Mouse (Mus musculus) forebrain, embryonic 15.5 days (tissue): ENCODE measurements around the gene Ibtk. TPM values are rescaled to one million over a fixed set of nuclear protein-coding genes. Genes with fewer than 3 reads are reported as not detected.

Experiments used
- ATAC-seq: fragments of 200-750 bp; cut with Nextera tagmentation; replicated peaks from 2 replicates; pipeline ENCODE4 v1.8.0; 2017; ENCODE audit warnings: mild to moderate bottlenecking, moderate TSS enrichment, moderate library complexity
- H3K27ac ChIP-seq: fragments of 300-500 bp; sonication (generic); replicated peaks from 2 replicates; pipeline ENCODE4 v1.5.1; 2015; ENCODE audit warnings: mild to moderate bottlenecking, inconsistent platforms
- H3K27me3 ChIP-seq: fragments of 300-500 bp; sonication (generic); 2 replicates; pipeline ENCODE4 v1.6.1; 2015; ENCODE audit warnings: inconsistent platforms
- H3K36me3 ChIP-seq: fragments of 300-500 bp; sonication (generic); 2 replicates; pipeline ENCODE4 v1.6.1; 2015; ENCODE audit warnings: mild to moderate bottlenecking, inconsistent platforms
- H3K4me1 ChIP-seq: fragments of 300-500 bp; sonication (generic); 2 replicates; pipeline ENCODE4 v1.6.1; 2015; ENCODE audit warnings: inconsistent platforms
- H3K4me2 ChIP-seq: fragments of 300-500 bp; sonication (generic); replicated peaks from 2 replicates; pipeline ENCODE4 v1.6.1; 2015; ENCODE audit warnings: mild to moderate bottlenecking, inconsistent platforms
- H3K4me3 ChIP-seq: fragments of 300-500 bp; sonication (generic); 2 replicates; pipeline ENCODE4 v1.5.1; 2015; ENCODE audit warnings: mild to moderate bottlenecking, inconsistent platforms
- H3K9ac ChIP-seq: fragments of 300-500 bp; sonication (generic); replicated peaks from 2 replicates; pipeline ENCODE4 v1.6.1; 2015; ENCODE audit warnings: mild to moderate bottlenecking, inconsistent platforms
- H3K9me3 ChIP-seq: fragments of 300-500 bp; sonication (generic); 2 replicates; pipeline ENCODE4 v1.6.1; 2016; ENCODE audit warnings: inconsistent platforms
- WGBS: fragments of 180-500 bp; shearing (Covaris S2); methylation state at CpG from one replicate; pipeline ENCODE4 v1.1.7; 2015; ENCODE audit warnings: mixed read lengths; 5-methylcytosine and 5-hydroxymethylcytosine counted together
- polyA plus RNA-seq: library from polyadenylated mRNA; unstranded; fragments of >200 nt; fragmentation: Nextera tagmentation; extraction: Ambion mirVana; gene quantifications from 2 replicates; pipeline ENCODE4 v1.2.1, GENCODE M21; 2015

Ibtk gene
- polyA plus RNA-seq, 1 experiment from 2014 or later, result 33.5 TPM

GRCm38 (mm10) chr9:85749922-85750509 lies 882 bp upstream of the Ibtk start:
- Histone ChIP-seq H3K4me3 (peak overlapping the region; percentile 87), H3K9ac (peak overlapping the region; percentile 97), H3K9me3 (no peaks in the 10 kb centered on the region), H3K27me3 (no peaks in the 10 kb centered on the region), H3K4me1 (peaks cover 15% of the 10 kb centered on the region), H3K27ac (peak overlapping the region; percentile 98), H3K36me3 (no peaks in the 10 kb centered on the region), H3K4me2 (peak overlapping the region; percentile 80)
- peak; percentile 13; the same call in 1 of the 2 replicates for ATAC-seq
- 24% methylated on average over 5 of the region's 5 CpGs for WGBS

- Histone ChIP-seq H3K9me3 (no peaks in the 10 kb centered on the region), H3K4me2 (peak overlapping the region; percentile 80)
- peak; percentile 88 for ATAC-seq
Measured at GRCm38 (mm10) chr9:85748204-85749141, 661 bp downstream of the Ibtk start.

GRCm38 (mm10) chr9:85745566-85745965 lies 3.6 kb downstream of the Ibtk start:
- H3K27me3 ChIP-seq, result no peaks in the 10 kb centered on the region
- ATAC-seq, result no peak
- H3K27ac ChIP-seq, result no peak overlapping the region
- H3K9ac ChIP-seq, result no peak overlapping the region
- no peaks in the 10 kb centered on the region for H3K9me3 ChIP-seq
- H3K36me3 ChIP-seq, result peaks cover 11% of the 10 kb centered on the region; the same call in 1 of the 2 replicates
- H3K4me2 ChIP-seq, result no peak overlapping the region
- H3K4me3 ChIP-seq, result no peak overlapping the region
- H3K4me1 ChIP-seq, result peaks cover 15% of the 10 kb centered on the region
- WGBS, result 91% methylated on average over 2 of the region's 2 CpGs

More at GRCm38 (mm10) chr9:85748204-85749141, 661 bp downstream of the Ibtk start:
- Histone ChIP-seq H3K4me3 (peak overlapping the region; percentile 87), H3K4me1 (peaks cover 15% of the 10 kb centered on the region), H3K9ac (peak overlapping the region; percentile 97), H3K27ac (peak overlapping the region; percentile 98), H3K36me3 (no peaks in the 10 kb centered on the region), H3K27me3 (no peaks in the 10 kb centered on the region)
- under 1% methylated on average over 43 of the region's 43 CpGs for WGBS

GRCm38 (mm10) chr9:85743358-85743757 lies 5.8 kb downstream of the Ibtk start:
- Histone ChIP-seq H3K27me3 (no peaks in the 10 kb centered on the region), H3K36me3 (peaks cover 11% of the 10 kb centered on the region; the same call in 1 of the 2 replicates), H3K9ac (no peak overlapping the region), H3K9me3 (no peaks in the 10 kb centered on the region), H3K27ac (no peak overlapping the region), H3K4me1 (peaks cover 8% of the 10 kb centered on the region), H3K4me2 (no peak overlapping the region), H3K4me3 (no peak overlapping the region)
- ATAC-seq, result no peak
- WGBS, result 81% methylated on average over 11 of the region's 11 CpGs

GRCm38 (mm10) chr9:85742107-85742506 lies 7.0 kb downstream of the Ibtk start:
- Histone ChIP-seq H3K4me1 (0 out of 2 replicates have a peak, but pooled peaks cover under 1% of the 10 kb centered on the region), H3K9me3 (no peaks in the 10 kb centered on the region), H3K4me2 (no peak overlapping the region), H3K27me3 (no peaks in the 10 kb centered on the region), H3K36me3 (peaks cover 11% of the 10 kb centered on the region), H3K4me3 (no peak overlapping the region), H3K9ac (no peak overlapping the region), H3K27ac (no peak overlapping the region)
- 92% methylated on average over 4 of the region's 4 CpGs for WGBS
- ATAC-seq, result no peak

- Histone ChIP-seq H3K9ac (no peak overlapping the region), H3K4me3 (no peak overlapping the region), H3K4me2 (no peak overlapping the region), H3K27ac (no peak overlapping the region), H3K4me1 (no peaks in the 10 kb centered on the region), H3K36me3 (peaks cover 25% of the 10 kb centered on the region), H3K27me3 (no peaks in the 10 kb centered on the region), H3K9me3 (no peaks in the 10 kb centered on the region)
- WGBS, result 90% methylated on average over 4 of the region's 4 CpGs
- no peak for ATAC-seq
Measured at GRCm38 (mm10) chr9:85739279-85739678, 9.9 kb downstream of the Ibtk start.

- Histone ChIP-seq H3K4me2 (no peak overlapping the region), H3K4me3 (no peak overlapping the region), H3K27me3 (no peaks in the 10 kb centered on the region), H3K27ac (no peak overlapping the region), H3K9me3 (no peaks in the 10 kb centered on the region), H3K36me3 (peaks cover 46% of the 10 kb centered on the region), H3K4me1 (no peaks in the 10 kb centered on the region), H3K9ac (no peak overlapping the region)
- 92% methylated on average over 4 of the region's 4 CpGs for WGBS
- no peak for ATAC-seq
Measured at GRCm38 (mm10) chr9:85734821-85735220, 14.3 kb downstream of the Ibtk start.

- no peaks in the 10 kb centered on the region for H3K4me1 ChIP-seq
- H3K4me2 ChIP-seq, result no peak overlapping the region
- H3K9me3 ChIP-seq, result no peaks in the 10 kb centered on the region
- WGBS, result 93% methylated on average over 9 of the region's 9 CpGs
- H3K27me3 ChIP-seq, result no peaks in the 10 kb centered on the region
- H3K27ac ChIP-seq, result no peak overlapping the region
- ATAC-seq, result no peak
- no peak overlapping the region for H3K9ac ChIP-seq
- no peak overlapping the region for H3K4me3 ChIP-seq
- H3K36me3 ChIP-seq, result peaks cover 77% of the 10 kb centered on the region
Measured at GRCm38 (mm10) chr9:85724078-85724477, 25.1 kb downstream of the Ibtk start.

- no peak overlapping the region for H3K4me2 ChIP-seq
- ATAC-seq, result no peak
- no peak overlapping the region for H3K27ac ChIP-seq
- H3K9ac ChIP-seq, result no peak overlapping the region
- H3K4me1 ChIP-seq, result no peaks in the 10 kb centered on the region
- H3K27me3 ChIP-seq, result no peaks in the 10 kb centered on the region
- WGBS, result 90% methylated on average over 7 of the region's 7 CpGs
- H3K36me3 ChIP-seq, result peaks cover 79% of the 10 kb centered on the region
- H3K4me3 ChIP-seq, result no peak overlapping the region
- no peaks in the 10 kb centered on the region for H3K9me3 ChIP-seq
Measured at GRCm38 (mm10) chr9:85717336-85717735, 31.8 kb downstream of the Ibtk start.

GRCm38 (mm10) chr9:85707302-85707701 lies 41.8 kb downstream of the Ibtk start:
- 95% methylated on average over 6 of the region's 6 CpGs for WGBS
- H3K36me3 ChIP-seq, result peaks cover 76% of the 10 kb centered on the region

GRCm38 (mm10) chr9:85701981-85702380 lies 47.2 kb downstream of the Ibtk start:
- Histone ChIP-seq H3K4me3 (no peak overlapping the region), H3K27ac (no peak overlapping the region), H3K4me1 (no peaks in the 10 kb centered on the region), H3K36me3 (peaks cover 51% of the 10 kb centered on the region), H3K9me3 (no peaks in the 10 kb centered on the region), H3K27me3 (no peaks in the 10 kb centered on the region), H3K4me2 (no peak overlapping the region), H3K9ac (no peak overlapping the region)
- whole genome bisulfite sequencing, result 93% methylated on average over 5 of the region's 5 CpGs
- ATAC-seq, result no peak

More at GRCm38 (mm10) chr9:85707302-85707701, 41.8 kb downstream of the Ibtk start:
- Histone ChIP-seq H3K4me2 (no peak overlapping the region), H3K9ac (no peak overlapping the region), H3K27me3 (no peaks in the 10 kb centered on the region), H3K9me3 (no peaks in the 10 kb centered on the region), H3K4me1 (no peaks in the 10 kb centered on the region), H3K4me3 (no peak overlapping the region), H3K27ac (no peak overlapping the region)
- ATAC-seq, result no peak

- Histone ChIP-seq H3K36me3 (peaks cover 20% of the 10 kb centered on the region), H3K27me3 (no peaks in the 10 kb centered on the region), H3K4me3 (no peak overlapping the region), H3K27ac (no peak overlapping the region), H3K4me2 (no peak overlapping the region), H3K9ac (no peak overlapping the region), H3K4me1 (no peaks in the 10 kb centered on the region), H3K9me3 (no peaks in the 10 kb centered on the region)
- 99% methylated on average over 3 of the region's 3 CpGs for WGBS
- no peak for ATAC-seq
Measured at GRCm38 (mm10) chr9:85695606-85696005, 53.5 kb downstream of the Ibtk start.
